Mouse (Mus musculus) brain, embryonic 14.5 days (tissue): ENCODE results near the gene Sec24c.

Source experiments
- CTCF ChIP-seq: fragments of 200-500 bp; IDR thresholded peaks from 2 replicates; pipeline ENCODE4 v1.5.1; 2012; ENCODE audit warnings: inconsistent platforms, mild to moderate bottlenecking, moderate library complexity, borderline replicate concordance; ENCODE audit not compliant: insufficient read depth, insufficient read length; ENCODE audit errors: extremely low read depth
- POLR2A ChIP-seq: fragments of 200-500 bp; IDR thresholded peaks from 2 replicates; pipeline ENCODE4 v1.6.1; 2012; ENCODE audit warnings: mild to moderate bottlenecking, inconsistent platforms, borderline replicate concordance; ENCODE audit not compliant: poor library complexity, insufficient read depth, insufficient read length, severe bottlenecking; ENCODE audit errors: extremely low read depth

- TF ChIP-seq CTCF (no peak), POLR2A (no peak)
Observed at GRCm38 (mm10) chr14:20695761-20696520, 21.8 kb downstream of the Sec24c start.
